7 mouse cellular contexts compared by ENCODE assay signal in the genomic region with DNA sequence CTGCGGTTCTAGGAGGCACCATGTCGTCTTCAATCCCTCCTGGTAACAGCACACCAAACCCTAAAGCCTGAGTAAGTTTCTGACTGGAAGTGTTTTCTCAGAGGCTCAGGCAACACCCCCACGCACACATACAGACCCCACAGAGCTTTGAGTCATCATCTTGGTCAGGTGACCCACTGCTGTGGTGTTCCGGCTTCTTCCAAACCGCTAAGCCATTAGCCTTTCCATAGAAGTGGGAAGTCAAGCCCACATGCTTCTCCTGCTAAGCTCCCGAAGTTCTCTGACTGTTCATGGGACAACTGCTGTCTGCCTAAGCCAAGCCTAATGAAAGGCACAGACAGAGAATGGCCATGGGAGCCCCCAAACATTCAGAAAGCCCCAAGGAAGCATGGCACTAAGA. TPM values are rescaled to one million over a fixed set of nuclear protein-coding genes. Genes with fewer than 3 reads are reported as not detected.
DNase-seq lines count a peak whose midpoint lies in the region; ATAC-seq and TF ChIP-seq lines count a peak whose summit lies in the region.

No protein-coding gene starts in this region.

- peak overlapping the region; percentile 67 for H3K4me2 ChIP-seq in intestine, postnatal 0 days (replicated peaks; ENCODE audit: low read depth)
- H3K4me2 ChIP-seq in neural tube, embryonic 14.5 days (ENCODE audit: low read depth, low read length) = peak overlapping the region; percentile 93

- TF ChIP-seq POLR2A in spleen, adult 2 months (IDR thresholded peaks at IDR 0.05; ENCODE audit: low read depth, low read length) = no peak

- H3K36me3 ChIP-seq in spleen, adult 2 months (ENCODE audit: control insufficient read depth, insufficient read depth, low read length) = no peaks in the 10 kb centered on the region
- no peaks in the 10 kb centered on the region for H3K36me3 ChIP-seq in intestine, postnatal 0 days (ENCODE audit: control insufficient read depth, insufficient read depth)
- H3K36me3 ChIP-seq in neural tube, embryonic 14.5 days (ENCODE audit: control insufficient read depth, insufficient read depth, low read length) = no peaks in the 10 kb centered on the region

- DNase-seq in spleen, adult 2 months (ENCODE audit: low read depth in 1 of 2, low spot score in 2 of 2) = no peak
- DNase-seq in spleen, postnatal 10 days (ENCODE audit: low spot score in 2 of 2) = no peak
- no peak for DNase-seq in urinary bladder, adult 2 months (ENCODE audit: low spot score)
- no peak for DNase-seq in thymus, adult 18-20 months

- H3K9me3 ChIP-seq in intestine, postnatal 0 days (ENCODE audit: control insufficient read depth) = no peaks in the 10 kb centered on the region
- H3K9me3 ChIP-seq in neural tube, embryonic 14.5 days (ENCODE audit: control insufficient read depth, low read length) = no peaks in the 10 kb centered on the region

- H3K27me3 ChIP-seq in spleen, adult 2 months (ENCODE audit: control insufficient read depth, insufficient read depth, low read length) = no peaks in the 10 kb centered on the region
- H3K27me3 ChIP-seq in intestine, postnatal 0 days (replicated peaks; ENCODE audit: control insufficient read depth, insufficient read depth, low read length) = no peaks in the 10 kb centered on the region
- H3K27me3 ChIP-seq in neural tube, embryonic 14.5 days (ENCODE audit: control insufficient read depth, insufficient read depth, low read length) = no peaks in the 10 kb centered on the region

- H3K4me1 ChIP-seq in spleen, adult 2 months (ENCODE audit: control insufficient read depth, insufficient read depth, insufficient read length) = peaks cover 45% of the 10 kb centered on the region
- peaks cover 3% of the 10 kb centered on the region; the same call in 1 of the 2 replicates for H3K4me1 ChIP-seq in intestine, postnatal 0 days (replicated peaks; ENCODE audit: control insufficient read depth, insufficient read depth, low read length)
- H3K4me1 ChIP-seq in neural tube, embryonic 14.5 days (ENCODE audit: control insufficient read depth, insufficient read depth, low read length) = peaks cover 37% of the 10 kb centered on the region

- peak overlapping the region; percentile 64 for H3K27ac ChIP-seq in spleen, adult 2 months (ENCODE audit: insufficient read depth, low read length)
- no peak overlapping the region for H3K27ac ChIP-seq in intestine, postnatal 0 days (ENCODE audit: low read depth, low read length)
- H3K27ac ChIP-seq in neural tube, embryonic 14.5 days (ENCODE audit: low read depth, low read length) = no peak overlapping the region

- ATAC-seq in granulocyte monocyte progenitor cell, adult 5-6 weeks (replicated peaks; ENCODE audit: poor library complexity, severe bottlenecking) = 0 out of 2 replicates have a peak, but pooled peaks have one; percentile 7
- no peak for ATAC-seq in intestine, postnatal 0 days
- ATAC-seq in neural tube, embryonic 14.5 days (ENCODE audit: low read depth) = no peak

- no peak overlapping the region for H3K9ac ChIP-seq in intestine, postnatal 0 days (ENCODE audit: low read depth, low read length)
- H3K9ac ChIP-seq in neural tube, embryonic 14.5 days (replicated peaks; ENCODE audit: low read depth, low read length) = no peak overlapping the region

- TF ChIP-seq CTCF in spleen, adult 2 months (IDR thresholded peaks at IDR 0.05; ENCODE audit: extremely low read depth, insufficient read depth, insufficient read length, insufficient replicate concordance) = no peak
- no peak for TF ChIP-seq CTCF in intestine, postnatal 0 days (IDR thresholded peaks at IDR 0.05; ENCODE audit: low read depth)

- WGBS in spleen, adult 2 months = 53% methylated on average over 6 of the region's 6 CpGs
- WGBS in intestine, postnatal 0 days = 85% methylated on average over 6 of the region's 6 CpGs
- 66% methylated on average over 6 of the region's 6 CpGs for WGBS in neural tube, embryonic 14.5 days

- H3K4me3 ChIP-seq in spleen, adult 2 months (ENCODE audit: extremely low read depth, insufficient read depth, insufficient read length) = peak overlapping the region; percentile 91
- H3K4me3 ChIP-seq in intestine, postnatal 0 days (ENCODE audit: low read depth, low read length) = no peak overlapping the region
- peak overlapping the region; percentile 62 for H3K4me3 ChIP-seq in neural tube, embryonic 14.5 days (ENCODE audit: low read depth, low read length)

RNA-seq across cellular contexts. Expression of a gene that starts 1.4 kb away (rescaled TPM):
- polyA plus RNA-seq in spleen, adult 2 months (2012; rRNA removed) = 9.4 and 10.9 TPM in 2 replicates
- total RNA-seq in granulocyte monocyte progenitor cell, adult 5-6 weeks (2014; fragmentation: Nextera tagmentation) = 1.4 and 2.3 TPM in 2 replicates
- total RNA-seq in granulocyte monocyte progenitor cell, adult 5-6 weeks (2017) = 0.26 and 0.69 TPM in 2 replicates
- 3.1 and 3.4 TPM in 2 replicates for polyA plus RNA-seq in intestine, postnatal 0 days (2015; fragmentation: Nextera tagmentation; extraction: Ambion mirVana)
- polyA plus RNA-seq in neural tube, embryonic 14.5 days (2014; fragmentation: Nextera tagmentation; extraction: Ambion mirVana) = 12.7 and 13.2 TPM in 2 replicates
- polyA plus RNA-seq in urinary bladder, adult 2 months (2012; rRNA removed) = 14.1 and 17.7 TPM in 2 replicates

RNA-seq across cellular contexts. Expression of a gene that starts 52.4 kb away (rescaled TPM):
- polyA plus RNA-seq in spleen, adult 2 months (2012; rRNA removed) = 6.5 and 8.3 TPM in 2 replicates
- total RNA-seq in granulocyte monocyte progenitor cell, adult 5-6 weeks (2014; fragmentation: Nextera tagmentation) = 35.6 and 56.2 TPM in 2 replicates
- total RNA-seq in granulocyte monocyte progenitor cell, adult 5-6 weeks (2017) = 38.4 and 41.8 TPM in 2 replicates
- polyA plus RNA-seq in intestine, postnatal 0 days (2015; fragmentation: Nextera tagmentation; extraction: Ambion mirVana) = 5.2 and 5.8 TPM in 2 replicates
- 20.8 and 21.9 TPM in 2 replicates for polyA plus RNA-seq in neural tube, embryonic 14.5 days (2014; fragmentation: Nextera tagmentation; extraction: Ambion mirVana)
- polyA plus RNA-seq in urinary bladder, adult 2 months (2012; rRNA removed) = 33.1 and 34.8 TPM in 2 replicates

RNA-seq across cellular contexts. Expression of a gene that starts 53.6 kb away (rescaled TPM):
- polyA plus RNA-seq in spleen, adult 2 months (2012; rRNA removed) = 0.22 and 0.30 TPM in 2 replicates
- total RNA-seq in granulocyte monocyte progenitor cell, adult 5-6 weeks (2014; fragmentation: Nextera tagmentation) = 6.0 and 7.1 TPM in 2 replicates
- 5.3 and 10.3 TPM in 2 replicates for total RNA-seq in granulocyte monocyte progenitor cell, adult 5-6 weeks (2017)
- 6.9 and 7.0 TPM in 2 replicates for polyA plus RNA-seq in intestine, postnatal 0 days (2015; fragmentation: Nextera tagmentation; extraction: Ambion mirVana)
- 9.1 and 11.7 TPM in 2 replicates for polyA plus RNA-seq in neural tube, embryonic 14.5 days (2014; fragmentation: Nextera tagmentation; extraction: Ambion mirVana)
- polyA plus RNA-seq in urinary bladder, adult 2 months (2012; rRNA removed) = 8.2 and 10.4 TPM in 2 replicates
